Mouse (Mus musculus) cerebellum, adult 11 months (tissue): Measurements from ENCODE around the gene Rell1.

Experiments used
- DNase-seq: peaks from one replicate; pipeline ENCODE4 v3.0.0; 2022

The Rell1 gene

GRCm38 (mm10) chr5:63891912-63892311 lies 76.8 kb downstream of the Rell1 start:
- no peak for DNase-seq

GRCm38 (mm10) chr5:63891241-63891640 lies 77.5 kb downstream of the Rell1 start:
- DNase-seq = no peak

GRCm38 (mm10) chr5:63887111-63887510 lies 81.6 kb downstream of the Rell1 start:
- no peak for DNase-seq

GRCm38 (mm10) chr5:63886709-63887108 lies 82.0 kb downstream of the Rell1 start:
- no peak for DNase-seq

GRCm38 (mm10) chr5:63886292-63886691 lies 82.4 kb downstream of the Rell1 start:
- no peak for DNase-seq

DNA sequence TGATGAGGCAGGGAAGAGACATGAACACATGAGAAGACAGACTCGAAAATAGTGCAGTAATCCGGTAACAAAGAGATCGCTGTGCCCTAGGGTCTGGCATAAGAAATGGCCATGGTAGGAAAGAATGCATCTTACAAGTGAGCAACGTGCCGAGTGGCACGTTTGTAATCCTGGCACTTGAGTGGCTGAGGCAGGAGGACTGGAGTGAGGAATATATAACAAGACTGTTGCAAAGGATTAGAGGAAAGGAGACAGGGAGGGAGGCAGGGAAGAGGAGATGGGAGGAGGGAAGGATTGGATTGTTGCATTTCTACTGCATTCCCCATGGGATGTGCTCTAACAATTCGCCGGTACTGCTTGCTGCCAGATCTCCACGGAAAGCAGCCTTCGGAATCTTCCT lies 89.7 kb downstream of the Rell1 start:
- no peak for DNase-seq

- DNase-seq = no peak
Measured at GRCm38 (mm10) chr5:63876081-63876480, 92.6 kb downstream of the Rell1 start.

- DNase-seq = no peak
Measured at GRCm38 (mm10) chr5:63874880-63875279, 93.8 kb downstream of the Rell1 start.

- no peak for DNase-seq
Measured at GRCm38 (mm10) chr5:63872176-63872932, 96.3 kb downstream of the Rell1 start.

DNA sequence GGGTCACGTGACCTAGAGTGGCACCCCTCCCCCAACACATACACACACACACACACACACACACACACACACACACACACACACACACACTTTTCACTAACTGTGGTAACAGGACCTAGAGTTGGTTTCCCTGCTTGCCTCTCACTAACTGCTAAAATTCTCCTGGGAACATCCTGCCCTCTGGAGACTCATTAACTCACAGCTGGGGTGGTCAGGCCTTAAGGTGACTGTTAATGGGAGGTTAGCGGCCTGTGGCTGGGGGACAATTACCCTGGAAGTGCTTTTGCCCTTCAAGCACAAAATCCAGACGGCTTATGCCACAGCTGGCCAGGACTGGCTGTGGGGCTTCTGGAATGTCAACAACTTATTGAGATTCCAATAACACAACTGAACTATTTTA lies 101.3 kb downstream of the Rell1 start:
- DNase-seq = no peak

- DNase-seq = no peak
Measured at GRCm38 (mm10) chr5:63858901-63859300, 109.8 kb downstream of the Rell1 start.
